Mouse (Mus musculus) lung, adult 2 months (tissue): ENCODE data around the gene Itgae.

Source experiments
- CTCF ChIP-seq: fragments of 200-500 bp; IDR thresholded peaks from 2 replicates; pipeline ENCODE4 v1.5.1; 2011; ENCODE audit warnings: mild to moderate bottlenecking, low read length, control low read depth; ENCODE audit not compliant: insufficient read depth
- POLR2A ChIP-seq: fragments of 200-500 bp; IDR thresholded peaks from 2 replicates; pipeline ENCODE4 v1.6.1; 2011; ENCODE audit warnings: low read depth, mild to moderate bottlenecking, control low read depth, low read length, borderline replicate concordance; ENCODE audit errors: extremely low read depth

DNA sequence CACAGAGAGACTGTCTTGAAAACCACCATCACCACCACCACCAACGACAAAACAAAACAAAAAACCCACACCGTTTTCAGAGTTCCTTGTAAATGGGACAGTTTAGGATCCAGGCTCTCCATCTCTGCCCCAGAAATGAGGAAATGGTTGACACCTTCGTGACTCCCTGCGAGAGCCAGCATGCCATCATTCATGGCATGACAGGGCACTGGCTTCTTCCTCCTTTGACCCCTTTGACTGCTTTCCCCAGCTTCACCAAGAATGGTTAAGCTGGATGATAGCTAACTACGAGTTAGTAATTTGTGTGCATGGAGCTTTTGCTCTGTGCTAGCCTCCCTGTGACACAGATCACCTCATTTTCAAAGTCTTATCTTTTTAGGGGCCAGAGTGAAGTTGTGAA lies 71.9 kb downstream of the Itgae start:
- no peak for TF ChIP-seq CTCF
- no peak for TF ChIP-seq POLR2A
